Mouse (Mus musculus): ENCODE measurements around the gene Cldn10. TPM values are rescaled to one million over a fixed set of nuclear protein-coding genes. Genes with fewer than 3 reads are reported as not detected.

Cldn10 gene
- polyA plus RNA-seq, 1 experiment from 2014 or later = 1.4 TPM

DNA sequence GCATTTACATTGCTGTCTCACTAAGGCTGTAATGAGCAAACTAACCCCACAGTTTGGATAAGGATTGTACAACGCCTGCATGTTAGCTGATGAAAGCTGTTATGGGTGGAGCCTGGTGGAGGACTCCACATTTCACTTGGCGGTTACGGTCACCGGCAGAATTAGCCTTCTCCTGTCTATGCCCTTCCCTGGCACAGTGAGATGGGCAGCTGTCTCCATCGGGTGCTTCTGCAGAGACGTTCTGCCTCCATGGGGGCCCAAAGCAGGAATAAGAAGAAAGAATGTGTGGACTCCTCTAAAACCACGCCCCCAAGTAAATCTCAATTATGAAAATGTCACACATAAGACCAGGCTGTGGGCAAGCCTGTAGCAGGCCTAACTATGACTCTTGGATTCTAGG, 21.8 kb upstream of the Cldn10 start:
- no peaks in the 10 kb centered on the region for H3K36me3 ChIP-seq
- ATAC-seq (replicated peaks) = no peak
- H3K4me2 ChIP-seq (replicated peaks) = no peak overlapping the region
- no peaks in the 10 kb centered on the region for H3K9me3 ChIP-seq
- 74% methylated on average over 7 of the region's 7 CpGs for WGBS
- peaks cover 3% of the 10 kb centered on the region; the same call in 1 of the 2 replicates for H3K27me3 ChIP-seq
- no peaks in the 10 kb centered on the region for H3K4me1 ChIP-seq
- no peak overlapping the region for H3K9ac ChIP-seq (replicated peaks)
- no peak overlapping the region for H3K27ac ChIP-seq (replicated peaks)
- no peak overlapping the region for H3K4me3 ChIP-seq

DNA sequence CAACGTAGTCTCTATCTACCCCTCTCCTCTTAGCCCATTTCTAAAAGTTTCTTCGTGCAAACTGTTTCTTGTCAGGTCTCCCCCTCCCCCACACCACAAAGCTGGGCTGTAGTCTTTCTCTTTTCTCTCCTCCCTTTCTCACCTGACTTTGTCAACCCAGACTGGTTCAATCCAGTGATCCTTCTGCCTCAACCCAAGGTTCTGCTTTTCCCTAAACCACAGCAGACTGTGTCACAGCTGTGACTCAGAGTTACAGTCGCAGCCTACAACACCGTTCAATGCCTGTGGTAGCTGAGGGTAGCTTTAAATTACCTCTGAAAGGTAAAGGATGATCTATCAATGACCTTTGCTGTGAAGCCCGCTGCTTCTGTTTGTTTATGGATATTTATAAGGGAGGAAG, 21.3 kb upstream of the Cldn10 start:
- no peak overlapping the region for H3K4me3 ChIP-seq
- H3K4me2 ChIP-seq (replicated peaks) = no peak overlapping the region
- 84% methylated on average over 5 of the region's 5 CpGs for WGBS
- no peak overlapping the region for H3K9ac ChIP-seq (replicated peaks)
- no peak for ATAC-seq (replicated peaks)
- H3K4me1 ChIP-seq = no peaks in the 10 kb centered on the region
- no peak overlapping the region for H3K27ac ChIP-seq (replicated peaks)
- H3K9me3 ChIP-seq = no peaks in the 10 kb centered on the region
- H3K27me3 ChIP-seq = peaks cover 3% of the 10 kb centered on the region; the same call in 1 of the 2 replicates
- no peaks in the 10 kb centered on the region for H3K36me3 ChIP-seq

DNA sequence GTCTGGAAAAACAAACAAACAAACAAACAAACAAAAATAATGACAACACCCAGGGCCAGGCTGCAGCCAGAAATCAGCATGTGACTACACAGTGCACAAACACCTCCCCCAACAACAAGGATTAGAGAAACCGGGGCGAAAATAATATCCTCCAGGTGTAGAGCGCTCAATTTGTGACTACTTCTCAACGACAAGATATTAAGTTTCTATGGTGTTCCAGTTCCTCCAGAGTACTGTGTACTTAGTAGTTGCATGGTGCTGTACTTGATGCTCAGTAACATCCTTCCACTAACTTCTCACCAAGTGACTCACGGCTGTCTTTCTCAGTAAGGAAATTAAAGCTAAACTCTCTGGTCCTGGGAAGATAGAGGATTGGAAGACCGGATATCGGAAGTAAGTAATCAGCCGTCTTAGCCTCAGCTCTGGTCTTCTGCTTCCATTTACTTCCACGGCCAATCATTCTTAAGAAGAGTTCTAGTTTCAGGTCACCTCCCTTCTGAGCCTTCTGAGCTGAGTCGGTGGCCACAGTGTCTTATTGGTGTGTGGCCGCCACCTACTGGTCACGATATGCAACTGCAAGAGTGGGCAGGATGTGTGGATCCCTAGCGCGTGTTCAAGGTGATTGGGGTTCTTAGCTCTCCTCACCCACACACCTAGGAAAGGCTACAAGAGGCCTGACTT, 19.9 kb upstream of the Cldn10 start:
- no peaks in the 10 kb centered on the region for H3K9me3 ChIP-seq
- peak; percentile 89 for ATAC-seq (replicated peaks)
- H3K27me3 ChIP-seq = peaks cover 3% of the 10 kb centered on the region; the same call in 1 of the 2 replicates
- H3K4me2 ChIP-seq (replicated peaks) = no peak overlapping the region
- H3K27ac ChIP-seq (replicated peaks) = no peak overlapping the region
- no peak overlapping the region for H3K9ac ChIP-seq (replicated peaks)
- WGBS = 36% methylated on average over 14 of the region's 14 CpGs
- no peaks in the 10 kb centered on the region for H3K36me3 ChIP-seq
- H3K4me1 ChIP-seq = no peaks in the 10 kb centered on the region
- H3K4me3 ChIP-seq = no peak overlapping the region

DNA sequence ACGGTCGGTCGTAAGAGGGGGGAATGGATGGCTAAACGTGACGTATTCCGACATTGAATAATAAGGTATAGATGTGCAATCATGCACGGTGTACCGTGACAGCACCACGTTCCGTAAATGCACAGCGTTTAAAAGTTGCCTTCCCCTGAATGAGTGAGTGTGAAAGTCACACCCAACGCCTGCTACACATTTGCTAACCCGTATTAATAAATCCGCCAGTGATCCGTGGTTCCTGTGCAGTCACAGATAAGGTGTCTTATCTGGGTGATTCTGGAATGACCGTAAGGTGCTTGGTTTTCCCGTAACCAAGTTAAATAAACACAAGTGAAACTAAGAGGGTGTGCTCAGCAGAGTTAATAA, 19.4 kb upstream of the Cldn10 start:
- 55% methylated on average over 17 of the region's 17 CpGs for WGBS
- ATAC-seq (replicated peaks) = no peak; the same call in 1 of the 2 replicates

DNA sequence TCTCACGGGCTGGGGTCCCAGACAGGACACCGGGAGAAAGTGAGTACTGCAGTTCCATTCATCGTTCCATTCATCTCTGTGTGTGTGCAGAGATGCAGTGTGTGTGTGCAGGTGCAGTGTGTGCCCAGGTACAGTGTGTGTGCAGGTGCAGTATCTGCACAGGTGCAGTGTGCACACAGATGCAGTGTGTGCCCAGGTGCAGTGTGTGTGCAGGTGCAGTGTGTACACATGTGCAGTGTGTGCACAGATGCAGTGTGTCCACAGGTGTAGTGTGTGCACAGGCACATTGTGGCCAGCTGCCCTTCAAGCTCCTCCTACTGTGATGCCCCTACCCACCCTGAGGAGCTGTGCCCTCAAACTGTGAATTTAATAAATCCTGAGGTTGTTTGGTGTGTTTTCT, 14.0 kb upstream of the Cldn10 start:
- 89% methylated on average over 3 of the region's 3 CpGs for WGBS
- no peak overlapping the region for H3K4me3 ChIP-seq
- no peaks in the 10 kb centered on the region for H3K4me1 ChIP-seq
- no peak overlapping the region for H3K9ac ChIP-seq (replicated peaks)
- no peaks in the 10 kb centered on the region for H3K27me3 ChIP-seq
- ATAC-seq (replicated peaks) = no peak
- H3K27ac ChIP-seq (replicated peaks) = no peak overlapping the region
- no peak overlapping the region for H3K4me2 ChIP-seq (replicated peaks)
- no peaks in the 10 kb centered on the region for H3K36me3 ChIP-seq
- no peaks in the 10 kb centered on the region for H3K9me3 ChIP-seq

More for the DNA sequence above, 19.4 kb upstream of the Cldn10 start:
- Histone ChIP-seq H3K4me1 (no peaks in the 10 kb centered on the region), H3K4me2 (replicated peaks) (no peak overlapping the region), H3K9ac (replicated peaks) (no peak overlapping the region), H3K36me3 (no peaks in the 10 kb centered on the region), H3K27ac (replicated peaks) (no peak overlapping the region), H3K4me3 (no peak overlapping the region), H3K9me3 (no peaks in the 10 kb centered on the region), H3K27me3 (peaks cover 3% of the 10 kb centered on the region; the same call in 1 of the 2 replicates)

DNA sequence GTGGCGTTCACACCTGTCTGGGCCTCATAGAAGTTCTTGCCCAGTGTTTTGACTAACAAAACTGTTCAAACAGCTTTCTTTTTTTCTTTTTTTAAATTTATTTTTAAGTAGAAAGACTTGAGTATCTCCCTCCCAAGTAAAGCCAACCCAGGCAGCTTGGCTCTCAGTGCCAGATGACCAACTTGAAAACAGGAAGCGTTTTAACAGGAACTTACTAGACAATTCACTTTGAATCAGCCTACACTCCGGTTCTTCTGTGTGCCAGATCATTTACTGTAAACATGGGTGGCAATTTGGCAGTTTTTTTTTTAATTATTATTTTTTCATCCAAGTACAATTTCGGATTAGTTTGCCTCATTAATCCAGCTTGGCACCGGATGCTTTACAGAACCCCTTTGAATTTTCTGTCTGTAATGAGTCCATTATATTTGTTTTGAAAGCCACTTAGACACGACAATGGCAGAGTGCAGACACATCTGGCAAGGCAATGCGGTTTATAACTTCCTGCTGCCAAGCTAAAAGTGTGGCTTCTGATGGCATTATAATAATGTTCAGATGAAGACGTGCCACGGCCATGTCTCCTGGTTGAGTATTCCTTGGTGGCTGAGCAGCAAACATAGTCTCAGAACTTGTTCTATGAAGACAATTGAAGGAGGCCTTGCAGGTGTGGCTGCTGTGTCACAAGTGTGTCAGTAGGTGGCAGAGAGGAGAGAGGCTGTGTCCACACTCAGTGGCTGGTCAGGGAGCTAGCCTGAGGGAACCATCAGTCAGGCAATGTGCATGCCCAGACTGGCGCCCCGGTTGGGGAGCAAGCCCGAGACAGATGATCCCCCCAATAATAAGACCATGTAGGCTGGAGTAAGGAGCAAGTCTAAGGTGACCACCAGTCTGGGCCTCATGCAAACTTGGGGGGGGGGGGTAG, 12.9 kb upstream of the Cldn10 start:
- no peaks in the 10 kb centered on the region for H3K27me3 ChIP-seq
- H3K9ac ChIP-seq (replicated peaks) = no peak overlapping the region
- no peak for ATAC-seq (replicated peaks)
- H3K4me1 ChIP-seq = no peaks in the 10 kb centered on the region
- H3K36me3 ChIP-seq = no peaks in the 10 kb centered on the region
- no peak overlapping the region for H3K4me3 ChIP-seq
- no peak overlapping the region for H3K4me2 ChIP-seq (replicated peaks)
- no peaks in the 10 kb centered on the region for H3K9me3 ChIP-seq
- WGBS = 61% methylated on average over 12 of the region's 12 CpGs
- no peak overlapping the region for H3K27ac ChIP-seq (replicated peaks)

DNA sequence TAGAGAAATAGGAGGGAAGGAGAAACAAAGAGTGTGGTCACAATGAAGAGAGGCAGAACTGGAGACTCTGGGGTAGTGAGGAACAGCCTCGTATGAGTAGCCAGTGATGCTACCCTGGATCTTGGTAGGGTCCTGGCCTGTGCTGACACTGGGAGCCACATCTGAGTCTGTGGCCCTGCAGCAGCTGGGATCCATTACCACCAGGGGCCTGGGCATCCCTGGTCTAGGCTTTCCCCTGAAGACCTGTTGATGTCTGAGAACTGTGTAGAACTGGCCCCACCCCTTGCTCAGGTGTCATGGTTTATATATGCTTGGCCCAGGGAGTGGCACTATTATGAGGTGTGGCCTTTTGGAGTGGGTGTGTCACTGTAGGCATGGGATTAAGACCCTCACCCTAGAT, 12.2 kb upstream of the Cldn10 start:
- Histone ChIP-seq H3K4me1 (no peaks in the 10 kb centered on the region), H3K9me3 (no peaks in the 10 kb centered on the region), H3K27ac (replicated peaks) (no peak overlapping the region), H3K9ac (replicated peaks) (no peak overlapping the region), H3K4me3 (no peak overlapping the region), H3K4me2 (replicated peaks) (no peak overlapping the region), H3K27me3 (0 out of 2 replicates have a peak, but pooled peaks cover 3% of the 10 kb centered on the region), H3K36me3 (no peaks in the 10 kb centered on the region)
- ATAC-seq (replicated peaks) = no peak
- 96% methylated on average over 1 of the region's 1 CpGs for WGBS

DNA sequence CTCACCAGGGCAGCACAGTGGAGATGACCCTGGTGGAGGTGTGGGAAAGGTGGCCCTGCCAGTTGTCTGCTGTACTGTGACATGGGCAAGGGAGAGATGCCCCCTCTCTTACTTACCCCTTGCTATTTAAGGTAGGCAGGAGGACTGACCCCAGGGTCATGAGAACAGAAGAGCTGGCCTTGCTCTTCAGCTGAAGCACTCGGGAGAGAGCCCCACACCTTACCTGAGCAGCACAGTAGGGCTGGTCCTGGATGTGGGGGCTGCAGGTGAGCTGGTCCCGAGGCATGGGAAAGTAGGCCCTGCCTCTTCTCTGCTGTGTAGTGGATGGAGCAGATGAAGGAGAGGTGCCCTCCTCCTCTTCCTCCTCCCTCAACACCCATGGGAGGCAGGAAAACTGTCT, 11.3 kb upstream of the Cldn10 start:
- no peak overlapping the region for H3K4me2 ChIP-seq (replicated peaks)
- H3K9me3 ChIP-seq = no peaks in the 10 kb centered on the region
- H3K4me3 ChIP-seq = no peak overlapping the region
- no peaks in the 10 kb centered on the region for H3K36me3 ChIP-seq
- H3K27ac ChIP-seq (replicated peaks) = no peak overlapping the region
- no peak for ATAC-seq (replicated peaks)
- WGBS = 95% methylated on average over 2 of the region's 2 CpGs
- H3K9ac ChIP-seq (replicated peaks) = no peak overlapping the region
- H3K4me1 ChIP-seq = no peaks in the 10 kb centered on the region
- H3K27me3 ChIP-seq = 0 out of 2 replicates have a peak, but pooled peaks cover 3% of the 10 kb centered on the region

DNA sequence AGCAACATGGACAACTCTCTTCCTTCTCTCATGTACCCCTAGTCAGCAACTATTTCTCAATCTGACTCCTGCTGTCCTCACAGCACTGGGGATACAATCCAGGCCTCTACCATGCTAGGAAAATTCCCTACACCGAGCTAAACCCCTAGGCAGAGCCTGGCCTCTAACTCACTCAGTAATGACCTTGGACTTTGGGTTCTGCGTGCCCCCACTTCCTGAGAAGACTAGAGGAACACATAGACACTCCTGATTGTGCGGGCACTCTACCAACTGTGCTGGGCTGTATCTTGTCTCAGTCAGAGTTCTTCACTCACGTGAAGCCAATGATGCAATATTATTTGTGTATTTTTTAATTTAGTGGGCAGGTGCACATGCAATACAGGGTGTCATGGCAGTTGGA, 10.2 kb upstream of the Cldn10 start:
- Histone ChIP-seq H3K9me3 (no peaks in the 10 kb centered on the region), H3K4me1 (no peaks in the 10 kb centered on the region), H3K9ac (replicated peaks) (no peak overlapping the region), H3K27ac (replicated peaks) (no peak overlapping the region), H3K27me3 (0 out of 2 replicates have a peak, but pooled peaks cover 3% of the 10 kb centered on the region), H3K36me3 (no peaks in the 10 kb centered on the region), H3K4me2 (replicated peaks) (no peak overlapping the region), H3K4me3 (no peak overlapping the region)
- WGBS = 93% methylated on average over 4 of the region's 4 CpGs
- no peak for ATAC-seq (replicated peaks)

DNA sequence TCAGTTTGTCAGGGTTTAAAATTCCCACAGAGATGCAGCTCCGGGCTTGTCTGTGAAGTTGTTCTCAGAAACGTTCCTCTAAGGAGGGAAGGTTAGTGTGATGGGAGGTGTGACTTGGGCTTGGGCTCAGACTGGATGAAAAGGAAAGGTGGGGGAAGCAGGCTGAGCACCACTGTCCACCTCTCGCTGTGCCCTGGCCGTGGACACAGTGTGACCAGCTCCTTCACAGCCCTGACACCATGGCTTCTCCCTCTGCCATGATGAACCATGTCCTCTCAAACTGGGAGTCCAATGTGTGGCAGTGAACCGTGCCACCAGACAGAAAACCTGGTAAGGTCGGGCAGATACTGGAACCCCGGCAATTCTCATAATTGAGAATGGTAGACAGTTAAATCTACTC, 6.1 kb upstream of the Cldn10 start:
- H3K36me3 ChIP-seq = no peaks in the 10 kb centered on the region
- H3K4me2 ChIP-seq (replicated peaks) = no peak overlapping the region
- no peak overlapping the region for H3K4me3 ChIP-seq
- H3K4me1 ChIP-seq = no peaks in the 10 kb centered on the region
- whole genome bisulfite sequencing = 90% methylated on average over 7 of the region's 7 CpGs
- no peak overlapping the region for H3K9ac ChIP-seq (replicated peaks)
- H3K9me3 ChIP-seq = no peaks in the 10 kb centered on the region
- H3K27ac ChIP-seq (replicated peaks) = no peak overlapping the region
- 0 out of 2 replicates have a peak, but pooled peaks cover 3% of the 10 kb centered on the region for H3K27me3 ChIP-seq
- ATAC-seq (replicated peaks) = no peak

DNA sequence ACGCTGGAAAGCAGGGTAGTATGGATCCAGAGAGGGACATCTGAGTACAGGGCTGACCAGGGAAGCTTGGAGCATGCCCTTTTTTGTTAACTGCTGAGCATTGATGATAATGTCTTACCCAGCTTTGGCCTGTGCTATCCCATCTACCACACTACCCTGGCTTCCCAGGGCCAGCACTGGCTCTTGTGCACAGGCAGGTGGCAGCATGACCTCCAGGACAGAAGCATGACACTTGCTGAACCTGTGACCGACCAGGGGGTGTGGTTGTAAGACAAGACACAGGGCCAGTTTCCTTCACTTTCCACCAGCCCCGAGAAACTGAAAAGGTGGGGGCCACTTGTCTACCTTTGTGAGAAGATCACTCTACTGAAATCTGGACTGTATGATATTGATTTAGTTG, 5.5 kb upstream of the Cldn10 start:
- Histone ChIP-seq H3K36me3 (no peaks in the 10 kb centered on the region), H3K9me3 (no peaks in the 10 kb centered on the region), H3K4me2 (replicated peaks) (no peak overlapping the region), H3K27me3 (0 out of 2 replicates have a peak, but pooled peaks cover 3% of the 10 kb centered on the region), H3K4me3 (no peak overlapping the region), H3K9ac (replicated peaks) (no peak overlapping the region), H3K27ac (replicated peaks) (no peak overlapping the region), H3K4me1 (no peaks in the 10 kb centered on the region)
- WGBS = 76% methylated on average over 3 of the region's 3 CpGs
- ATAC-seq (replicated peaks) = no peak

DNA sequence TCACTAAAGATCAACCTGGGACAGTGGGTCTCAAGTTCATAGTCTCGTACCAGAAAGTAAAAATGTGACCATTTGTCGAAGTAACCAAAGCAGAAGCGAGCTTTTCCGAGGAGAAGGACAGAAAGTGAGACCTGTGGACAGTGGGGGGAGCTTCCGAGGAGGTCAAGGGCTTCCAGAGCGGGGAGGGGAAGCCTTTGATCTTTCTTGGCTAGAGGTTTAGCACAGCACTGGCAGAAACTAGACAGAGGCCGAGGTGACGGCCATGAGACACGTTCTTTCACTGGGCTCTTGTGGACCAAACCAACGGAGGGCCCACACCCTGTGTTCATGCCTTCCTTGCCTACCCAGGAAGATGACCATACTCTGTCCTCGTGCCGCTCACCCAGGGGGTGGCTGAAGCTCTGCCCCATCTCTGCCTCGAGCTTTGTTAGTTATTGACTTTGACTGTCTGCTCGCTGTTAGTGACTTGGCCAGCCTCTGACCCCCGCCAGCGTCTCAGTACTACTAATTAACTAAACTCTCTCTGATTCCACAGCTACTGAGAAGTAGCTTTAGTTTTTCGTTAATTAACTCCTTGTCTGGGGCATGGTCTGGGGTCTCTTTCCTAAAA, 4.3 kb upstream of the Cldn10 start:
- no peak overlapping the region for H3K27ac ChIP-seq (replicated peaks)
- no peaks in the 10 kb centered on the region for H3K4me1 ChIP-seq
- H3K9me3 ChIP-seq = no peaks in the 10 kb centered on the region
- 55% methylated on average over 17 of the region's 17 CpGs for WGBS
- H3K4me2 ChIP-seq (replicated peaks) = no peak overlapping the region
- 0 out of 2 replicates have a peak, but pooled peaks cover 3% of the 10 kb centered on the region for H3K27me3 ChIP-seq
- ATAC-seq (replicated peaks) = no peak
- no peak overlapping the region for H3K9ac ChIP-seq (replicated peaks)
- H3K36me3 ChIP-seq = no peaks in the 10 kb centered on the region
- H3K4me3 ChIP-seq = no peak overlapping the region

Data from forebrain, embryonic 15.5 days (tissue).